Comparison of ENCODE assay signal across 26 mouse cellular contexts in genomic region chr9:96890756-96891155, GRCm38 (mm10). TPM values are rescaled to one million over a fixed set of nuclear protein-coding genes. Genes with fewer than 3 reads are reported as not detected.
A peak's percentile ranks its signal among the peaks of the same experiment; 100 is the strongest.
DNase-seq lines count a peak whose midpoint lies in the region; ATAC-seq and TF ChIP-seq lines count a peak whose summit lies in the region.
"Had no signal": no experiment of that assay in that cellular context is flagged by ENCODE, and none has a peak within 500 bp of the region (broad histone marks: within the 10 kb centered on the region; RNA-seq: fewer than 3 reads in every experiment).

No protein-coding gene starts in this region.

- peaks cover 79% of the 10 kb centered on the region for H3K4me1 ChIP-seq in hindbrain, embryonic 10.5 days (replicated peaks)
- peaks cover 24% of the 10 kb centered on the region for H3K4me1 ChIP-seq in hindbrain, embryonic 16.5 days (ENCODE audit: control insufficient read depth, insufficient read depth, low read depth, low read length)
- peaks cover 66% of the 10 kb centered on the region for H3K4me1 ChIP-seq in midbrain, embryonic 12.5 days
- H3K4me1 ChIP-seq in midbrain, postnatal 0 days (ENCODE audit: insufficient read depth, low read length), result no peaks in the 10 kb centered on the region; the same call in 1 of the 2 replicates
- peaks cover 4% of the 10 kb centered on the region; the same call in 1 of the 2 replicates for H3K4me1 ChIP-seq in bone marrow, adult 2 months (ENCODE audit: control insufficient read depth, insufficient read depth, low read length)
- H3K4me1 ChIP-seq: liver, embryonic 15.5 days had no signal

- H3K27me3 ChIP-seq in hindbrain, embryonic 10.5 days (ENCODE audit: insufficient read depth, poor library complexity, severe bottlenecking), result peaks cover 33% of the 10 kb centered on the region
- H3K27me3 ChIP-seq in hindbrain, embryonic 16.5 days (replicated peaks; ENCODE audit: control insufficient read depth, insufficient read depth, low read length), result no peaks in the 10 kb centered on the region
- H3K27me3 ChIP-seq in midbrain, embryonic 12.5 days, result peaks cover 12% of the 10 kb centered on the region
- H3K27me3 ChIP-seq in midbrain, postnatal 0 days (ENCODE audit: insufficient read depth, low read length), result no peaks in the 10 kb centered on the region

- no peak for ATAC-seq in hindbrain, embryonic 16.5 days
- ATAC-seq in midbrain, embryonic 12.5 days (ENCODE audit: low FRiP score, low read depth), result no peak
- no peak for ATAC-seq in midbrain, postnatal 0 days (ENCODE audit: low FRiP score)
- ATAC-seq: forebrain, embryonic 14.5 days; intestine, postnatal 0 days had no signal

- no peak for TF ChIP-seq POLR2A in bone marrow, adult 2 months (IDR thresholded peaks at IDR 0.05; ENCODE audit: borderline replicate concordance, control insufficient read depth, low read depth, low read length)

- no peak for TF ChIP-seq CTCF in midbrain, postnatal 0 days (IDR thresholded peaks at IDR 0.05)
- TF ChIP-seq CTCF in bone marrow, adult 2 months (IDR thresholded peaks at IDR 0.05; ENCODE audit: control insufficient read depth, insufficient read depth, low read length), result no peak

- H3K4me2 ChIP-seq in hindbrain, embryonic 16.5 days (ENCODE audit: low read length), result no peak overlapping the region
- H3K4me2 ChIP-seq in midbrain, embryonic 12.5 days (replicated peaks), result no peak overlapping the region
- H3K4me2 ChIP-seq in midbrain, postnatal 0 days (ENCODE audit: low read depth, low read length, poor library complexity, severe bottlenecking), result no peak overlapping the region
- H3K4me2 ChIP-seq: liver, embryonic 15.5 days; lung, embryonic 15.5 days had no signal

- DNase-seq in cerebellum, adult 11-12 months, result peak; percentile 48
- no peak for DNase-seq in cerebellum, postnatal 14 days
- no peak for DNase-seq in hindbrain, embryonic 10.5 days (ENCODE audit: low spot score)
- no peak for DNase-seq in midbrain, postnatal 0 days (ENCODE audit: low spot score)
- no peak for DNase-seq in left cerebral cortex, postnatal 4 days
- DNase-seq: adrenal gland, adult 8-10 months; gastrocnemius, postnatal 25 days; heart, adult 11 months; kidney, adult 9 months; kidney, postnatal 10 days; layer of hippocampus, adult 9-11 months; right cerebral cortex, postnatal 4 days; thymus, adult 18-20 months; thymus, postnatal 25 days had no signal

- H3K9me3 ChIP-seq in hindbrain, embryonic 10.5 days, result 0 out of 2 replicates have a peak, but pooled peaks cover 2% of the 10 kb centered on the region
- no peaks in the 10 kb centered on the region for H3K9me3 ChIP-seq in hindbrain, embryonic 16.5 days (ENCODE audit: control insufficient read depth, low read length)
- peaks cover 10% of the 10 kb centered on the region; the same call in 1 of the 2 replicates for H3K9me3 ChIP-seq in midbrain, embryonic 12.5 days
- H3K9me3 ChIP-seq in midbrain, postnatal 0 days (ENCODE audit: low read length), result no peaks in the 10 kb centered on the region
- H3K9me3 ChIP-seq: heart, embryonic 10.5 days; heart, embryonic 15.5 days; liver, embryonic 15.5 days; lung, embryonic 15.5 days had no signal

- peak overlapping the region; percentile 94; the same call in 1 of the 2 replicates for H3K27ac ChIP-seq in hindbrain, embryonic 10.5 days
- H3K27ac ChIP-seq in hindbrain, embryonic 16.5 days (ENCODE audit: low read depth, low read length), result no peak overlapping the region
- H3K27ac ChIP-seq in midbrain, embryonic 12.5 days (replicated peaks), result peak overlapping the region; percentile 70; the same call in 1 of the 2 replicates
- H3K27ac ChIP-seq in midbrain, postnatal 0 days (ENCODE audit: low read depth, low read length), result no peak overlapping the region
- H3K27ac ChIP-seq in bone marrow, adult 2 months (ENCODE audit: control insufficient read depth, insufficient read depth, low read depth, low read length, poor library complexity), result peak overlapping the region; percentile 51
- H3K27ac ChIP-seq: heart, embryonic 15.5 days; liver, embryonic 15.5 days; lung, embryonic 15.5 days; stomach, postnatal 0 days had no signal

- no peak overlapping the region for H3K4me3 ChIP-seq in hindbrain, embryonic 10.5 days
- no peak overlapping the region for H3K4me3 ChIP-seq in hindbrain, embryonic 16.5 days (ENCODE audit: low read length)
- H3K4me3 ChIP-seq in midbrain, embryonic 12.5 days, result no peak overlapping the region
- no peak overlapping the region for H3K4me3 ChIP-seq in midbrain, postnatal 0 days (ENCODE audit: low read depth, low read length)
- peak overlapping the region; percentile 21 for H3K4me3 ChIP-seq in bone marrow, adult 2 months (replicated peaks; ENCODE audit: control insufficient read depth, low read depth, low read length)
- H3K4me3 ChIP-seq: erythroblast, embryonic 14.5 days; heart, embryonic 10.5 days; heart, embryonic 15.5 days; liver, embryonic 15.5 days; lung, embryonic 15.5 days had no signal

- WGBS in hindbrain, embryonic 10.5 days, result 91% methylated on average over 6 of the region's 6 CpGs
- 90% methylated on average over 6 of the region's 6 CpGs for WGBS in hindbrain, embryonic 16.5 days
- 91% methylated on average over 6 of the region's 6 CpGs for WGBS in midbrain, embryonic 12.5 days
- WGBS in midbrain, postnatal 0 days, result 89% methylated on average over 6 of the region's 6 CpGs
- 60% methylated on average over 6 of the region's 6 CpGs for WGBS in bone marrow, adult 2 months

- intact Hi-C loops in left cerebral cortex, postnatal 4 days (cut with DNase I), result no loop called here

- H3K36me3 ChIP-seq in hindbrain, embryonic 10.5 days, result no peaks in the 10 kb centered on the region
- H3K36me3 ChIP-seq in hindbrain, embryonic 16.5 days (ENCODE audit: control insufficient read depth, insufficient read depth, low read length), result no peaks in the 10 kb centered on the region
- no peaks in the 10 kb centered on the region for H3K36me3 ChIP-seq in midbrain, embryonic 12.5 days
- H3K36me3 ChIP-seq in midbrain, postnatal 0 days (ENCODE audit: insufficient read depth, low read length), result no peaks in the 10 kb centered on the region
- H3K36me3 ChIP-seq: G1E; heart, embryonic 10.5 days; heart, embryonic 15.5 days; liver, embryonic 15.5 days; lung, embryonic 15.5 days had no signal

- no peak overlapping the region for H3K9ac ChIP-seq in hindbrain, embryonic 16.5 days (ENCODE audit: low read depth, low read length)
- no peak overlapping the region for H3K9ac ChIP-seq in midbrain, embryonic 12.5 days (replicated peaks)
- no peak overlapping the region for H3K9ac ChIP-seq in midbrain, postnatal 0 days (replicated peaks; ENCODE audit: low read length, poor library complexity, severe bottlenecking)
- H3K9ac ChIP-seq: heart, embryonic 15.5 days; liver, embryonic 15.5 days; lung, embryonic 15.5 days had no signal

RNA-seq across cellular contexts. Expression of gene Pxylp1, which starts 1.7 kb away (rescaled TPM):
- polyA plus RNA-seq in hindbrain, embryonic 10.5 days (2016; fragmentation: Nextera tagmentation; extraction: Ambion mirVana), result 28.5 and 33.1 TPM in 2 replicates
- polyA plus RNA-seq in hindbrain, embryonic 16.5 days (2015; fragmentation: Nextera tagmentation; extraction: Ambion mirVana), result 30.7 and 37.6 TPM in 2 replicates
- 57.0 and 61.9 TPM in 2 replicates for polyA plus RNA-seq in midbrain, embryonic 12.5 days (2016; fragmentation: Nextera tagmentation; extraction: Ambion mirVana)
- total RNA-seq in midbrain, postnatal 0 days (2014; rRNA removed), result 27.0 and 42.3 TPM in 2 replicates
- 23.5 and 24.6 TPM in 2 replicates for polyA plus RNA-seq in midbrain, postnatal 0 days (2015; fragmentation: Nextera tagmentation; extraction: Ambion mirVana)
- polyA plus RNA-seq in bone marrow, adult 2 months (2011; ENCODE audit: insufficient read depth, insufficient read length, low replicate concordance, missing spikeins), result 7.1 and 14.5 TPM in 2 replicates
- total RNA-seq in left cerebral cortex, postnatal 4 days (2021), result 10 to 100 TPM; 19.1 to 20.7 TPM
- polyA plus RNA-seq: G1E had no signal

Comparison
In these comparisons a context has a peak if more than half of its experiments do, and no peak if none do; other contexts are left out.
1. H3K27ac ChIP-seq: peak in hindbrain, embryonic 10.5 days (single experiment), midbrain, embryonic 12.5 days (single experiment) and bone marrow, adult 2 months (single experiment); none in hindbrain, embryonic 16.5 days (single experiment) and midbrain, postnatal 0 days (single experiment).